ENCODE assay signal across 23 mouse cellular contexts in the genomic region with DNA sequence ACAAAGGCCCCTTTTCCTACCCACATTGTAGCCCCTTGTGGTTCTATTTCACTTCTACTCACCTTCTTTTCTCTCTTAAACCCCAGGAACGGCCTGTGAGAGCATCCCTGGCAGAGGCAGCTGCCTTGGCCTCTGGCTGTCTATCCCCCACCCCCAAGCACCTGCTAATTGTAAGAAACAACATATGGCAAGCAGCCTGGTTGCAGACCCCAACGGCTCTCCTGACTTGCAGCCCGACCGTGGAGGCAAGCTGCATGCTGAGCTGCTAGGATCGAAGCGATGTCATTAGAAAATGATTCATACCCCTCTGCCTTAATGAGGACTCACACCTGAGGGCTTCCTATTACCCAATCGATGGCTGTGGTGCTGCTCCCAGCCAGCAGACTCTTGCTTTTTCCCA.
DNase-seq lines count a peak whose midpoint lies in the region; ATAC-seq and TF ChIP-seq lines count a peak whose summit lies in the region.
"Had no signal": no experiment of that assay in that cellular context is flagged by ENCODE, and none has a peak within 500 bp of the region (broad histone marks: within the 10 kb centered on the region; RNA-seq: fewer than 3 reads in every experiment).

No protein-coding gene starts in this region.

- H3K4me3 ChIP-seq in hindbrain, embryonic 16.5 days (ENCODE audit: low read length): no peak overlapping the region
- H3K4me3 ChIP-seq: embryonic facial prominence, embryonic 15.5 days; heart, adult 2 months; heart, embryonic 15.5 days; myocyte had no signal

- no peaks in the 10 kb centered on the region for H3K9me3 ChIP-seq in hindbrain, embryonic 16.5 days (ENCODE audit: control insufficient read depth, low read length)
- H3K9me3 ChIP-seq: embryonic facial prominence, embryonic 15.5 days; heart, embryonic 15.5 days had no signal

- 32% methylated on average over 7 of the region's 7 CpGs for WGBS in hindbrain, embryonic 16.5 days

- H3K27ac ChIP-seq in hindbrain, embryonic 16.5 days (ENCODE audit: low read depth, low read length): no peak overlapping the region
- H3K27ac ChIP-seq: embryonic facial prominence, embryonic 15.5 days; heart, adult 2 months; heart, embryonic 15.5 days had no signal

- peak; percentile 48; the same call in 1 of the 2 replicates for ATAC-seq in hindbrain, embryonic 16.5 days
- ATAC-seq: CD4-positive, CD25-positive, alpha-beta regulatory T cell, adult 4 months; liver, postnatal 0 days had no signal

- no peak for TF ChIP-seq POLR2A in brain, embryonic 14.5 days (IDR thresholded peaks at IDR 0.05; ENCODE audit: borderline replicate concordance, extremely low read depth, insufficient read depth, insufficient read length, poor library complexity, severe bottlenecking)

- no peak overlapping the region for H3K4me2 ChIP-seq in hindbrain, embryonic 16.5 days (ENCODE audit: low read length)
- H3K4me2 ChIP-seq: embryonic facial prominence, embryonic 15.5 days; heart, embryonic 15.5 days had no signal

- DNase-seq in embryo, embryonic 10.5 days (ENCODE audit: low spot score): peak; percentile 3
- no peak for DNase-seq in embryo, embryonic 10 days (ENCODE audit: low spot score)
- DNase-seq in left cerebral cortex, postnatal 4 days: peak; percentile 58
- no peak for DNase-seq in left cerebral cortex, adult 9 months (ENCODE audit: low spot score in 2 of 2)
- DNase-seq in brain, embryonic 14.5 days (ENCODE audit: low read depth): peak; percentile 68
- no peak for DNase-seq in MN1 (ENCODE audit: low spot score)
- no peak for DNase-seq in layer of hippocampus, adult 9-10 months (ENCODE audit: low spot score)
- DNase-seq: adrenal gland, postnatal 14 days; cerebellum, adult 11-12 months; gastrocnemius, postnatal 14 days; heart, adult 2 months; kidney, adult 11 months; kidney, postnatal 10 days; layer of hippocampus, postnatal 36 days; liver, postnatal 0 days; lung, postnatal 10 days; right cerebral cortex, postnatal 4 days; thymus, adult 2 months had no signal

- no peaks in the 10 kb centered on the region; the same call in 1 of the 2 replicates for H3K4me1 ChIP-seq in hindbrain, embryonic 16.5 days (ENCODE audit: control insufficient read depth, insufficient read depth, low read depth, low read length)
- H3K4me1 ChIP-seq: embryonic facial prominence, embryonic 15.5 days; heart, embryonic 15.5 days had no signal

- intact Hi-C loops in left cerebral cortex, postnatal 4 days (cut with DNase I): no loop called here

- H3K9ac ChIP-seq in hindbrain, embryonic 16.5 days (ENCODE audit: low read depth, low read length): no peak overlapping the region
- H3K9ac ChIP-seq: embryonic facial prominence, embryonic 15.5 days; heart, embryonic 15.5 days; liver, postnatal 0 days had no signal

- no peaks in the 10 kb centered on the region for H3K36me3 ChIP-seq in hindbrain, embryonic 16.5 days (ENCODE audit: control insufficient read depth, insufficient read depth, low read length)
- H3K36me3 ChIP-seq: embryonic facial prominence, embryonic 15.5 days; heart, embryonic 15.5 days had no signal

- no peaks in the 10 kb centered on the region for H3K27me3 ChIP-seq in hindbrain, embryonic 16.5 days (replicated peaks; ENCODE audit: control insufficient read depth, insufficient read depth, low read length)
- H3K27me3 ChIP-seq: embryonic facial prominence, embryonic 15.5 days; heart, embryonic 15.5 days had no signal

- TF ChIP-seq CTCF in brain, embryonic 14.5 days (IDR thresholded peaks at IDR 0.05; ENCODE audit: borderline replicate concordance, extremely low read depth, insufficient read depth, insufficient read length): no peak

Comparison
In these comparisons a context has a peak if more than half of its experiments do, and no peak if none do; other contexts are left out.
1. DNase-seq: peak in embryo, embryonic 10.5 days (single experiment), left cerebral cortex, postnatal 4 days (single experiment) and brain, embryonic 14.5 days (single experiment); none in embryo, embryonic 10 days (single experiment), left cerebral cortex, adult 9 months (0 of 2), MN1 (single experiment) and layer of hippocampus, adult 9-10 months (single experiment).